Mouse (Mus musculus) small intestine, adult 2 months (tissue): ENCODE measurements at regions not wholly inside any gene's neighbourhood (a gene's known extent, or its start where the extent isn't known, plus 50 kb on each side); places are given as distances from the start of the nearest gene placed in this dataset.

Experiments
- CTCF ChIP-seq: fragments of 200-500 bp; IDR thresholded peaks from 2 replicates; pipeline ENCODE4 v1.5.1; 2012; ENCODE audit warnings: low read depth, mild to moderate bottlenecking, control low read depth, inconsistent platforms, low read length, moderate library complexity, mixed read lengths; ENCODE audit not compliant: insufficient replicate concordance, insufficient read length; ENCODE audit errors: extremely low read depth
- POLR2A ChIP-seq: fragments of 200-500 bp; IDR thresholded peaks from 2 replicates; pipeline ENCODE4 v1.6.1; 2012; ENCODE audit warnings: low read depth, mild to moderate bottlenecking, control low read depth, inconsistent platforms, low read length, moderate library complexity

GRCm38 (mm10) chr2:30670836-30671586 lies 76.2 kb downstream of the Cstad start:
- TF ChIP-seq CTCF (no peak), POLR2A (no peak)
